Mouse (Mus musculus) lung, postnatal 4 days (tissue): ENCODE results near the gene Olfr202.
"Not testable (repeated sequence)": the region's sequence is repeated elsewhere in the genome, so short reads cannot be mapped to it uniquely, and the experiment has no call there.

ENCODE experiments used
- DNase-seq, 2 experiments: peaks; one replicate each; pipeline ENCODE4 v3.0.0; 2021

Olfr202 gene

GRCm38 (mm10) chr16:59286693-59287092, at the start of gene Olfr202:
Gene Olfr202 (minus strand): TSS chr16:59286793.
- no peak for DNase-seq

- no peak for DNase-seq
Measured at GRCm38 (mm10) chr16:59331038-59331437, 44.4 kb upstream of the Olfr202 start, which contains the start of gene Olfr205. Gene Olfr205 (minus strand): TSS chr16:59331138.

GRCm38 (mm10) chr16:59323262-59323661, 36.7 kb upstream of the Olfr202 start:
- not testable (repeated sequence) for DNase-seq

GRCm38 (mm10) chr16:59318148-59318547, 31.6 kb upstream of the Olfr202 start, which contains the start of gene Olfr204:
Gene Olfr204 (minus strand): TSS chr16:59318248.
- DNase-seq, result no peak

- DNase-seq, result no peak
Measured at GRCm38 (mm10) chr16:59298581-59298980, 12.0 kb upstream of the Olfr202 start, which contains the start of gene Olfr203. Gene Olfr203 (plus strand): TSS chr16:59298881.

GRCm38 (mm10) chr16:59287576-59287975, 983 bp upstream of the Olfr202 start:
- not testable (repeated sequence) for DNase-seq

- no peak for DNase-seq
Measured at GRCm38 (mm10) chr16:59283476-59283875, 3.1 kb downstream of the Olfr202 start.

- DNase-seq, result no peak
Measured at GRCm38 (mm10) chr16:59280542-59280941, 6.1 kb downstream of the Olfr202 start.

- not testable (repeated sequence) for DNase-seq
Measured at GRCm38 (mm10) chr16:59272532-59272931, 14.1 kb downstream of the Olfr202 start, which contains the start of gene Olfr201. Gene Olfr201 (minus strand): TSS chr16:59272632.

GRCm38 (mm10) chr16:59269097-59269496, 17.5 kb downstream of the Olfr202 start:
- DNase-seq, result not testable (repeated sequence)

- DNase-seq, result no peak
Measured at GRCm38 (mm10) chr16:59249684-59250083, 36.9 kb downstream of the Olfr202 start.
